In the genomic region with DNA sequence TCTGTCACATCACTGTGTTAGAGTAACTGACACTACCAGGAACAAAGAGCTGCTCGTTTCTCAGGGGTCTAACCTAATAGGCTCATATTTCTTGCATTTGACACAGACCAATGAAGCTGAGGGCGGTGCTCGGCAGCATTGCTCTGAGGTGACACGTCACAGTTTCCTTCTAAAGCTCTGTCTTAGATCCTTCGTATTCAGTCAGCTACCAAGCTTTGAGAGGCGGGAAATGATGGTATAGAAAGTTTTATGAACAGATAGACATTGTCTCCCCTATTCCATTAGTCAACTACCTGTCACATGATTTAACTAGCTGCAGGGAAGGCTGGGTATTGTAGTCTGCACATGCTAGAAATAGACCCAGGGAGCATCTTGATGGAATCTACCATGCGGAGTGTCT, we compare ENCODE assay signal across 10 mouse cellular contexts.
DNase-seq lines count a peak whose midpoint lies in the region; TF ChIP-seq lines count a peak whose summit lies in the region.
"Had no signal": no experiment of that assay in that cellular context is flagged by ENCODE, and none has a peak within 500 bp of the region (broad histone marks: within the 10 kb centered on the region; RNA-seq: fewer than 3 reads in every experiment).

No protein-coding gene starts in this region.

- no peak overlapping the region for H3K27ac ChIP-seq in kidney, adult 2 months (ENCODE audit: insufficient read depth, low read depth, low read length)
- no peak overlapping the region for H3K27ac ChIP-seq in CH12.LX (ENCODE audit: insufficient read depth, low read depth)
- no peak overlapping the region for H3K27ac ChIP-seq in limb, embryonic 10.5 days

- DNase-seq in embryo, embryonic 10 days (ENCODE audit: low spot score) = peak; percentile 8
- no peak for DNase-seq in embryo, embryonic 9.5 days (ENCODE audit: extremely low spot score)
- no peak for DNase-seq in kidney, adult 2 months
- no peak for DNase-seq in kidney, postnatal 25 days
- DNase-seq in CH12.LX (ENCODE audit: extremely low read depth) = no peak
- no peak for DNase-seq in limb, embryonic 10.5 days (ENCODE audit: low spot score)
- DNase-seq in ovary, postnatal 14 days (ENCODE audit: low spot score) = no peak
- DNase-seq in testis, postnatal 14 days (ENCODE audit: low spot score) = no peak
- DNase-seq: cerebellum, postnatal 25 days; spleen, adult 18-20 months had no signal

- 0 out of 2 replicates have a peak overlapping the region, but pooled peaks have one; percentile 11 for H3K4me3 ChIP-seq in kidney, adult 2 months (ENCODE audit: insufficient read depth, low read depth, low read length)
- no peak overlapping the region for H3K4me3 ChIP-seq in CH12.LX (replicated peaks in 1 of 3; ENCODE audit: low read depth in 2 of 3, low read length in 2 of 3, poor library complexity in 1 of 3)
- H3K4me3 ChIP-seq in limb, embryonic 10.5 days = 0 out of 2 replicates have a peak overlapping the region, but pooled peaks have one; percentile 19

- TF ChIP-seq POLR2A in kidney, adult 2 months (IDR thresholded peaks at IDR 0.05; ENCODE audit: low read depth, low read length) = no peak
- TF ChIP-seq POLR2A in CH12.LX (IDR thresholded peaks at IDR 0.05; ENCODE audit: low read depth, low read length) = no peak

- H3K79me2 ChIP-seq in CH12.LX (replicated peaks; ENCODE audit: control insufficient read depth, extremely low read depth, insufficient read depth, poor library complexity, severe bottlenecking) = no peaks in the 10 kb centered on the region

- no peaks in the 10 kb centered on the region for H3K9me3 ChIP-seq in CH12.LX (replicated peaks; ENCODE audit: low read length)
- H3K9me3 ChIP-seq in limb, embryonic 10.5 days (replicated peaks) = no peaks in the 10 kb centered on the region

- H3K36me3 ChIP-seq in kidney, adult 2 months (ENCODE audit: control insufficient read depth, insufficient read depth, low read length) = no peaks in the 10 kb centered on the region
- H3K36me3 ChIP-seq in CH12.LX (replicated peaks in 1 of 2; ENCODE audit: control insufficient read depth in 1 of 2, insufficient read depth in 1 of 2, low read length in 1 of 2) = no peaks in the 10 kb centered on the region
- no peaks in the 10 kb centered on the region for H3K36me3 ChIP-seq in limb, embryonic 10.5 days

- no peak overlapping the region for H3K4me2 ChIP-seq in CH12.LX (ENCODE audit: insufficient read depth, low read depth, poor library complexity, severe bottlenecking)

- TF ChIP-seq RAD21 in CH12.LX (IDR thresholded peaks at IDR 0.05; ENCODE audit: low read depth, low read length) = no peak

- no peaks in the 10 kb centered on the region for H3K27me3 ChIP-seq in kidney, adult 2 months (replicated peaks; ENCODE audit: control insufficient read depth, insufficient read depth, low read length)
- H3K27me3 ChIP-seq in CH12.LX (replicated peaks) = no peaks in the 10 kb centered on the region
- peaks cover 57% of the 10 kb centered on the region for H3K27me3 ChIP-seq in limb, embryonic 10.5 days (ENCODE audit: low read depth, poor library complexity, severe bottlenecking)

- no peak for TF ChIP-seq EP300 in CH12.LX (IDR thresholded peaks at IDR 0.05; ENCODE audit: low read length)

- WGBS in kidney, adult 2 months = 11% methylated on average over 7 of the region's 7 CpGs
- 49% methylated on average over 7 of the region's 7 CpGs for WGBS in limb, embryonic 10.5 days

- no peaks in the 10 kb centered on the region for H3K4me1 ChIP-seq in kidney, adult 2 months (ENCODE audit: control insufficient read depth, insufficient read depth, low read length)
- peaks cover 0 to 4% of the 10 kb centered on the region in 2 experiments; a peak in 1 of 4 replicates for H3K4me1 ChIP-seq in CH12.LX (ENCODE audit: control insufficient read depth in 1 of 2, insufficient read depth in 2 of 2)
- no peaks in the 10 kb centered on the region for H3K4me1 ChIP-seq in limb, embryonic 10.5 days

- in situ Hi-C loops in CH12.LX (cut with MboI; ENCODE audit: low pct_ligation_motif_present, low pct_unique_long_range_greater_than_20kb, low sequenced_read_pairs) = loop anchor here (25.0 kb wide), 1 partner anchor 333 kb away; no protein-coding TSS in a partner anchor

- dilution Hi-C loops in CH12.LX (cut with MboI; ENCODE audit: extremely low pct_ligation_motif_present, extremely low pct_unique_long_range_greater_than_20kb, low sequenced_read_pairs) = no loop called here

- no peak for TF ChIP-seq CTCF in kidney, adult 2 months (conservative IDR thresholded peaks at IDR 0.05; ENCODE audit: insufficient read depth, insufficient read length, low read depth, low read length)
- no peak for TF ChIP-seq CTCF in CH12.LX (conservative IDR thresholded peaks at IDR 0.05 in 1 of 2, IDR thresholded peaks at IDR 0.05 in 1 of 2; ENCODE audit: low read depth in 2 of 2, low read length in 2 of 2)

- H3K9ac ChIP-seq in CH12.LX (ENCODE audit: insufficient read depth, low read depth) = no peak overlapping the region

TF ChIP-seq in CH12.LX, 34 proteins besides CTCF, POLR2A, EP300 and RAD21:
- TF ChIP-seq HCFC1 (IDR thresholded peaks at IDR 0.05; ENCODE audit: low read depth, low read length) (peak; percentile 74), USF1 (IDR thresholded peaks at IDR 0.05; ENCODE audit: low read depth, low read length) (peak; percentile 48), CHD2 (IDR thresholded peaks at IDR 0.05; ENCODE audit: low read length) (no peak)

Comparison
In these comparisons a context has a peak if more than half of its experiments do, and no peak if none do; other contexts are left out.
1. H3K4me3 ChIP-seq: peak in kidney, adult 2 months (single experiment) and limb, embryonic 10.5 days (single experiment); none in CH12.LX (0 of 3).